Mouse (Mus musculus) embryonic facial prominence, embryonic 12.5 days (tissue): ENCODE data around the gene Gimap1. TPM values are rescaled to one million over a fixed set of nuclear protein-coding genes. Genes with fewer than 3 reads are reported as not detected.

Experiments
- ATAC-seq: fragments of 200-750 bp; cut with Nextera tagmentation; 2 replicates; pipeline ENCODE4 v1.8.0; 2017; ENCODE audit not compliant: insufficient number of reproducible peaks, insufficient read depth, low FRiP score, low TSS enrichment
- H3K27ac ChIP-seq: fragments of 300-500 bp; sonication (generic); 2 replicates; pipeline ENCODE4 v1.5.1; 2016; ENCODE audit warnings: mild to moderate bottlenecking
- H3K27me3 ChIP-seq: fragments of 300-500 bp; sonication (generic); 2 replicates; pipeline ENCODE4 v1.6.1; 2016; ENCODE audit warnings: mild to moderate bottlenecking, moderate library complexity
- H3K36me3 ChIP-seq: fragments of 300-500 bp; sonication (generic); 2 replicates; pipeline ENCODE4 v1.6.1; 2016; ENCODE audit warnings: mild to moderate bottlenecking
- H3K4me1 ChIP-seq: fragments of 300-500 bp; sonication (generic); 2 replicates; pipeline ENCODE4 v1.6.1; 2016
- H3K4me2 ChIP-seq: fragments of 300-500 bp; sonication (generic); replicated peaks from 2 replicates; pipeline ENCODE4 v1.6.1; 2016; ENCODE audit warnings: mild to moderate bottlenecking, moderate library complexity
- H3K4me3 ChIP-seq: fragments of 300-500 bp; sonication (generic); 2 replicates; pipeline ENCODE4 v1.5.1; 2016; ENCODE audit warnings: mild to moderate bottlenecking
- H3K9ac ChIP-seq: fragments of 300-500 bp; sonication (generic); 2 replicates; pipeline ENCODE4 v1.6.1; 2016; ENCODE audit warnings: mild to moderate bottlenecking, moderate library complexity
- H3K9me3 ChIP-seq: fragments of 300-500 bp; sonication (generic); 2 replicates; pipeline ENCODE4 v1.6.1; 2016; ENCODE audit warnings: mild to moderate bottlenecking, moderate library complexity
- WGBS: fragments of 180-500 bp; shearing (Covaris S2); methylation state at CpG from one replicate; pipeline ENCODE4 v1.1.7; 2016; 5-methylcytosine and 5-hydroxymethylcytosine counted together
- polyA plus RNA-seq: library from polyadenylated mRNA; unstranded; fragments of >200 nt; fragmentation: Nextera tagmentation; extraction: Ambion mirVana; gene quantifications from 2 replicates; pipeline ENCODE4 v1.2.1, GENCODE M21; 2016

Gene Gimap1
- polyA plus RNA-seq, 1 experiment from 2014 or later = 7.6 TPM

DNA sequence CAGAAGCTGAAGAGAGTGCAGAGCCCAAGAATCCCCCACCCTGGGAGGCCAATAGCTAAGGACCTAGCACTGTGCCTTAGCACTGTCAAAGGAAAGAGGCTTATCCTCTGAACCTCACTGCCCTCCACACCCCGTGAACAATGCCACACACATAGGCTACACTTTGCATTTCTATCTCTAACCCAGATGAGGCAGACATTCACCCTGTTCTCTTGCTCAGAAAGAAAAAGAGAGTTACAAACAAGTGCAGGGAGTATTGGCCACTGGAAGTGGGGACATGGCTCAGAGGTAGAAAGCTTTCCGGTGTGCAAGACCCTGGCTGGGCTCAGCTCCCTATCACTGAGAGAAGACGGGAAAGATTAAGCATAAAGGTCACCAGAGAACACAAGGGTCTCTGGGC lies 32.7 kb upstream of the Gimap1 start:
- no peak overlapping the region for H3K4me3 ChIP-seq
- H3K4me1 ChIP-seq = peaks cover 6% of the 10 kb centered on the region; the same call in 1 of the 2 replicates
- no peaks in the 10 kb centered on the region for H3K36me3 ChIP-seq
- WGBS = 49% methylated on average over 3 of the region's 3 CpGs
- no peak overlapping the region for H3K9ac ChIP-seq
- no peak for ATAC-seq
- no peak overlapping the region for H3K27ac ChIP-seq
- H3K4me2 ChIP-seq = no peak overlapping the region
- no peaks in the 10 kb centered on the region for H3K27me3 ChIP-seq
- H3K9me3 ChIP-seq = no peaks in the 10 kb centered on the region

GRCm38 (mm10) chr6:48718455-48718854 lies 20.4 kb upstream of the Gimap1 start, which contains the start of the genes Gm28053 and Gimap7:
TSS of gene Gm28053 (plus strand) at chr6:48718607.
TSS of gene Gimap7 (plus strand) at chr6:48718621.
- Histone ChIP-seq H3K4me1 (no peaks in the 10 kb centered on the region), H3K4me3 (no peak within 1 kb of the TSS), H3K36me3 (no peaks in the 10 kb centered on the region), H3K27ac (no peak within 1 kb of the TSS), H3K9me3 (no peaks in the 10 kb centered on the region), H3K9ac (no peak within 1 kb of the TSS), H3K4me2 (no peak within 1 kb of the TSS), H3K27me3 (no peaks in the 10 kb centered on the region)
- no peak for ATAC-seq
- 56% methylated on average over 2 of the region's 2 CpGs for WGBS

DNA sequence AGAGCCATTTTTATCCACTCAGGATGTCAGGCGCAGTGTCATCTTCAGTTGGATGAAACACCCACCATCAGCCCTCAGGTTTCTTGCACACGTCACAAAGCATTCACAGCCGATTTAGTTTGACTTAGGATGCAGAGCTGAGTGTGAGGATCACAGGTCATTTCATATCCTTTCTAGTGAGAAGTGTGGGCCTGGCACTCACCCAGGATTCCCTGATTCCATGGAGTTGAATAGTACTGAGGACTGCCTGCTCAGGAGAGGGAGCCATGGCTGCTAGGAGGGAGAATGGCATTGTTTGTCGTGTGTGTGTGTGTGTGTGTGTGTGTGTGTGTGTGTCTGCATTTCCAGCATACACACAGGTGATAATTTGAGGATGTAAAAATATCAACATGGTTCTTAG lies 18.5 kb upstream of the Gimap1 start:
- H3K27ac ChIP-seq = no peak overlapping the region
- WGBS = 80% methylated on average over 4 of the region's 4 CpGs
- H3K27me3 ChIP-seq = no peaks in the 10 kb centered on the region
- no peaks in the 10 kb centered on the region for H3K36me3 ChIP-seq
- ATAC-seq = no peak
- no peak overlapping the region for H3K9ac ChIP-seq
- H3K4me3 ChIP-seq = no peak overlapping the region
- H3K4me1 ChIP-seq = no peaks in the 10 kb centered on the region
- H3K4me2 ChIP-seq = no peak overlapping the region
- no peaks in the 10 kb centered on the region for H3K9me3 ChIP-seq

DNA sequence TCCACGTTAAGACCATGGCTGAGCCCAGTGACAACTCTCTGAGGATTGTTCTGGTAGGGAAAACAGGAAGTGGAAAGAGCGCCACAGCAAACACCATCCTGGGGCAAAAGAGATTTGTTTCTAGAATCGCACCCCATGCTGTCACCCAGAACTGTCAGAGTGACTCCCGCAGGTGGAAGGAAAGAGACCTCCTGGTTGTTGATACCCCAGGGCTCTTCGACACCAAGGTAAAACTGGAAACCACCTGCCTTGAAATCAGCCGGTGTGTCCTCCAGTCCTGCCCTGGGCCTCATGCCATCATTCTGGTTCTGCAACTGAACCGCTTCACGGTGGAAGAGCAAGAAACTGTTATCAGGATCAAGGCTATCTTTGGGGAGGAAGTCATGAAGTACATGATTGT lies 15.4 kb upstream of the Gimap1 start:
- ATAC-seq = no peak
- no peaks in the 10 kb centered on the region for H3K36me3 ChIP-seq
- H3K9ac ChIP-seq = no peak overlapping the region
- H3K4me1 ChIP-seq = no peaks in the 10 kb centered on the region; the same call in 1 of the 2 replicates
- H3K27ac ChIP-seq = no peak overlapping the region
- H3K4me2 ChIP-seq = no peak overlapping the region
- H3K4me3 ChIP-seq = no peak overlapping the region
- H3K27me3 ChIP-seq = no peaks in the 10 kb centered on the region
- no peaks in the 10 kb centered on the region for H3K9me3 ChIP-seq
- 86% methylated on average over 8 of the region's 8 CpGs for WGBS

DNA sequence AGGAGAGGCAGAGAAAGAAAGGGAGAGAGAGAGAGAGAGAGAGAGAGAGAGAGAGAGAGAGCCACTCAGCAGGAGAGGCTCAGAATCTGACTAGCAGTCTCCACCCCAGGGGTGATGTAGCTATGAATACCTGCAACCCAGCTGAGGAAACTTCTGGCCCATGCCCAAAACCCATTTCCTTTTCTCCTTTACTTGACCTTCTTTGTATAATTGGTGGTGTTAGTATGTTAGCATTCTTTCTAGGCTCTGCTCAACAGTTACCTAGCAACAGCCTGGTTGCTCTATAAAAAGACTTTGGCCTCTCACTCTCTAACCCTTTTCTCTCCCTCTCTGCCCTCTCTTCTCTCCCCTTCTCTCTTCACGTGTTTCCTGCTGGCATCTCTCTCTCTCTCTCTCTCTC lies 13.4 kb upstream of the Gimap1 start:
- 0% methylated on average over 1 of the region's 1 CpGs for WGBS
- no peak overlapping the region for H3K9ac ChIP-seq
- H3K27me3 ChIP-seq = no peaks in the 10 kb centered on the region
- H3K4me2 ChIP-seq = no peak overlapping the region
- H3K9me3 ChIP-seq = no peaks in the 10 kb centered on the region
- peak; percentile 15; the same call in 1 of the 2 replicates for ATAC-seq
- H3K4me1 ChIP-seq = no peaks in the 10 kb centered on the region; the same call in 1 of the 2 replicates
- H3K36me3 ChIP-seq = no peaks in the 10 kb centered on the region
- H3K4me3 ChIP-seq = no peak overlapping the region
- no peak overlapping the region for H3K27ac ChIP-seq

- Histone ChIP-seq H3K9me3 (no peaks in the 10 kb centered on the region), H3K4me2 (no peak overlapping the region), H3K4me3 (no peak overlapping the region), H3K36me3 (no peaks in the 10 kb centered on the region), H3K4me1 (no peaks in the 10 kb centered on the region; the same call in 1 of the 2 replicates), H3K27me3 (no peaks in the 10 kb centered on the region), H3K9ac (no peak overlapping the region), H3K27ac (no peak overlapping the region)
- 87% methylated on average over 5 of the region's 5 CpGs for WGBS
- ATAC-seq = no peak
These were observed 11.1 kb upstream of the Gimap1 start for GRCm38 (mm10) chr6:48727761-48728160.

- no peak overlapping the region for H3K27ac ChIP-seq
- H3K4me3 ChIP-seq = no peak overlapping the region
- no peak overlapping the region for H3K4me2 ChIP-seq
- no peak overlapping the region for H3K9ac ChIP-seq
- H3K36me3 ChIP-seq = no peaks in the 10 kb centered on the region
- H3K27me3 ChIP-seq = no peaks in the 10 kb centered on the region
- no peaks in the 10 kb centered on the region for H3K9me3 ChIP-seq
- ATAC-seq = no peak
- no peaks in the 10 kb centered on the region for H3K4me1 ChIP-seq
- 51% methylated on average over 8 of the region's 8 CpGs for WGBS
These were observed 6.0 kb upstream of the Gimap1 start for GRCm38 (mm10) chr6:48732864-48733304.

DNA sequence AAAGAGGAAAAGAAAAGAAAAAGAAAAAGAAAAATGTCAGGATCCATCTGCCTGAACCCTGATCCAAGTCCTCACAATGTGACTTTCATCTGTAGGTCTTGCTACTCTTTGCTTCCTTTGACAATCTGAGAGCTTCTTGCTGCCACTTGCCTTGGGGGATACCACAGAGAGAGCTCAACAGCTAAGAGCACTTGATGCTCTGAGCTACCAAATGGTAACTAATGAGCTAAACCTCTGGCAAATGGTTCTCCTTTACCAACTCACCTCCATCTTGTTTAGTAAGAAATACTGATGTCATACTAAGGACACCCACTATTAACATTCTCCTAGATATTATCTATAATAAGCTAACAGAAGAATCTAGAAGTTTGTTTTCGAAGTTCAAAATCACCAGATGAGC lies 5.2 kb upstream of the Gimap1 start:
- WGBS = 86% methylated on average over 1 of the region's 1 CpGs
- H3K36me3 ChIP-seq = no peaks in the 10 kb centered on the region
- H3K4me3 ChIP-seq = no peak overlapping the region

GRCm38 (mm10) chr6:48737053-48737452 lies 1.8 kb upstream of the Gimap1 start:
- 71% methylated on average over 2 of the region's 2 CpGs for WGBS
- H3K9ac ChIP-seq = no peak overlapping the region
- H3K9me3 ChIP-seq = no peaks in the 10 kb centered on the region
- no peak for ATAC-seq
- H3K4me1 ChIP-seq = no peaks in the 10 kb centered on the region; the same call in 1 of the 2 replicates
- peaks cover 20% of the 10 kb centered on the region for H3K27me3 ChIP-seq
- no peak overlapping the region for H3K27ac ChIP-seq
- H3K36me3 ChIP-seq = no peaks in the 10 kb centered on the region
- no peak overlapping the region for H3K4me2 ChIP-seq
- H3K4me3 ChIP-seq = no peak overlapping the region

More for the DNA sequence above, 5.2 kb upstream of the Gimap1 start:
- Histone ChIP-seq H3K27me3 (no peaks in the 10 kb centered on the region), H3K27ac (no peak overlapping the region), H3K4me2 (no peak overlapping the region), H3K4me1 (no peaks in the 10 kb centered on the region), H3K9me3 (no peaks in the 10 kb centered on the region), H3K9ac (no peak overlapping the region)
- no peak for ATAC-seq

DNA sequence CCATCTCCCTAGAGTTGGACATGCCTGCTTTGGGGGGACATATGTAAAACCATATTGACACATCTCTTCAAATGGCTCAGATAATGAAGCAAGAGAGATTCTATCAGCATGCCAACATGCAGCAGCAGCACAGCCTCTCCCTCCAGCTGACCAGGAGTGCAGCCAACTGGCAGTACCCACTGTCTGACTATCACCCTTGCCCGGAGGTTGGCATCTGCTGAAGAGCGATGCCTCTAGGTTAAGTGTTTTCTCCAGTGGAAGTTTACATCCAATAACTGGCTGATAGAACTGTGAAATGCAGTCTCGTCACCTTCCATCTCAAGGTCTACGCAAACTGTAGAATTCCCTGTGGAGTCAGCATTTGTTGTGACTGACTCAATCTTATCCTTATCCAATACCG lies 1.2 kb upstream of the Gimap1 start:
- H3K4me1 ChIP-seq = peaks cover 5% of the 10 kb centered on the region
- no peak overlapping the region for H3K9ac ChIP-seq
- H3K27ac ChIP-seq = no peak overlapping the region
- WGBS = 87% methylated on average over 5 of the region's 5 CpGs
- no peaks in the 10 kb centered on the region for H3K9me3 ChIP-seq
- no peaks in the 10 kb centered on the region for H3K36me3 ChIP-seq
- no peak for ATAC-seq
- peaks cover 26% of the 10 kb centered on the region for H3K27me3 ChIP-seq
- H3K4me3 ChIP-seq = no peak overlapping the region
- H3K4me2 ChIP-seq = no peak overlapping the region

DNA sequence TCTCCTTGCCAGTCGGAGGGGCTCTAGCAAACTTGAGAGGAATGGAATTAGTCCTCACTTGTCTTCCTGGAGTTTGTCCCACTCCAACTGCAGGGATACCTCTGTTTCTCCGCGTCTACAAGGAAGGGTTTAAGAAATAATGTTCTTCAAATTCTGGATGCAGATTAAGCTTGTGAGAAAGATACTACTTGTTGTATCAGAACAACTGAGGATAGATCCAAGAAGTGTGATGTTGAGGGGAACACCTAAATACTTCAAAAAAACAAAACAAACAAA lies 864 bp downstream of the Gimap1 start:
- Histone ChIP-seq H3K9ac (no peak overlapping the region), H3K4me2 (no peak overlapping the region), H3K36me3 (no peaks in the 10 kb centered on the region), H3K9me3 (no peaks in the 10 kb centered on the region), H3K4me3 (no peak overlapping the region), H3K27ac (no peak overlapping the region), H3K27me3 (peaks cover 42% of the 10 kb centered on the region), H3K4me1 (peaks cover 9% of the 10 kb centered on the region)
- WGBS = 94% methylated on average over 3 of the region's 3 CpGs
- no peak for ATAC-seq

- Histone ChIP-seq H3K4me3 (no peak overlapping the region), H3K4me1 (peaks cover 9% of the 10 kb centered on the region), H3K4me2 (no peak overlapping the region), H3K27ac (no peak overlapping the region), H3K36me3 (no peaks in the 10 kb centered on the region), H3K27me3 (peaks cover 42% of the 10 kb centered on the region), H3K9ac (no peak overlapping the region), H3K9me3 (no peaks in the 10 kb centered on the region)
- no peak for ATAC-seq
- 68% methylated on average over 3 of the region's 3 CpGs for WGBS
These were observed 1.8 kb downstream of the Gimap1 start for GRCm38 (mm10) chr6:48740501-48741169.
